Mouse (Mus musculus): ENCODE data around the gene Map2k4. TPM values are rescaled to one million over a fixed set of nuclear protein-coding genes. Genes with fewer than 3 reads are reported as not detected.

Map2k4 gene
- polyA plus RNA-seq, 1 experiment from 2014 or later = 62.3 TPM

DNA sequence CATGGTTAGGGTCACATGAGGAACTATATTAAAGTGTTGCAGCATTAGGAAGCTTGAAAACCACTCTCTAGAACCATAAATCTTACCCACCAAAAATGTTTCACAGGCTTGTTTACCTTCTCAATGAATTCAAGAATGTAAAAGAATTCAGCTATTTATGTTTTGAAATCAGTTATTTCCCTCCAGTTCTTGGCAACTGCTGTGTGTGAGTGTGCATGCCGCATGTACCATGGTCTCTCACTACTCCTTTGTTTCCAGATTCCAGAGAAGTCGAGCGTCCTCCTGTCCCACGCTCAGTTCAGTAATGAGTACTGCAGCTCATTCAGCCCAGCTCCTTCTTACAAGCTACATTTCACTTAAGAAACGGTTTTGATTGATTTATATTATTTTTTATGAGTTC is 47.3 kb downstream of the Map2k4 start:
- no peak for ATAC-seq (ENCODE audit: extremely low read depth, insufficient number of reproducible peaks, low FRiP score, low TSS enrichment)
- peaks cover 37% of the 10 kb centered on the region for H3K4me1 ChIP-seq
- no peak overlapping the region for H3K27ac ChIP-seq (replicated peaks)
- peaks cover 9% of the 10 kb centered on the region; the same call in 1 of the 2 replicates for H3K36me3 ChIP-seq
- no peaks in the 10 kb centered on the region for H3K27me3 ChIP-seq (replicated peaks)
- no peak overlapping the region for H3K4me2 ChIP-seq
- H3K4me3 ChIP-seq = no peak overlapping the region
- H3K9ac ChIP-seq = no peak overlapping the region
- WGBS = 81% methylated on average over 5 of the region's 5 CpGs
- H3K9me3 ChIP-seq = no peaks in the 10 kb centered on the region

DNA sequence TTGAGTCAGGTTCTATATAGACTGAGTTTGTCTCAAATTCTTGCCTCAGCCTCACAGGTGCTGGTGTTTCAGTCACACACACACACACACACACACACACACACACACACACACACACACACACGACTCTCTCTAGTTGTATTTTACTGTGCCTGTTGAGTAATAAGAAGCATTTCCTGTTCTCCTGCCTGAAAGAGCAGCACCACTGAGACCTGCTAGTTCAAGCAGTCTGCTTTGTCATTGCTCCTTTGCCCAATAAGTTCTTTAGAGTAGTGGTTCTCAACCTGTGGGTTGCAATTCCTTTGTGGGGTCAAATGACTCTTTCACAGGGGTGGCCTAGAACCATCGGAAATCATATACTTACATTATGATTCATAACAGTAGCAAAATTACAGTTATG is 47.7 kb downstream of the Map2k4 start:
- Histone ChIP-seq H3K9ac (no peak overlapping the region), H3K4me2 (no peak overlapping the region), H3K36me3 (peaks cover 9% of the 10 kb centered on the region; the same call in 1 of the 2 replicates), H3K4me3 (no peak overlapping the region), H3K27ac (replicated peaks) (no peak overlapping the region), H3K9me3 (no peaks in the 10 kb centered on the region), H3K4me1 (peaks cover 37% of the 10 kb centered on the region), H3K27me3 (replicated peaks) (no peaks in the 10 kb centered on the region)
- 63% methylated on average over 2 of the region's 2 CpGs for WGBS
- ATAC-seq (ENCODE audit: extremely low read depth, insufficient number of reproducible peaks, low FRiP score, low TSS enrichment) = no peak

DNA sequence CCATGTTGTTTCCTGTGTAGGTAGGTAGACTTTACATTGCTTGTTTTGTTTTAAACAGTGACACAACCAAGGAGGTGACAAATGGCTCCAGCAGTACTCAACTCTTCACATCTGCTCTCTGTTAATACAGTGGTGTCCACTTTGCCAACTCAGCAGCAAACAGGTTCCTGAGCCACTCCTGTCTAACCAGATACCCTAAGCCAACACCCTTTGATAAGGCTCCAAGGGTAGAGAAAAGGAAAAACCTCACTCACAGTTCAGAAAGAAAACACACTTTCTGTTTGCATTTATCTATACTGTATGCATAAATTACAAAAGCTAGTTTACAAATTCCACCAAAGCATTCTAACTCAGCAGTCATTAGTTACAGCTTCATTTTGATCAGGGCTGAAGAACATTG is 48.2 kb downstream of the Map2k4 start:
- no peak overlapping the region for H3K4me3 ChIP-seq
- no peak overlapping the region for H3K27ac ChIP-seq (replicated peaks)
- peaks cover 13% of the 10 kb centered on the region; the same call in 1 of the 2 replicates for H3K36me3 ChIP-seq
- no peak for ATAC-seq (ENCODE audit: extremely low read depth, insufficient number of reproducible peaks, low FRiP score, low TSS enrichment)
- no peaks in the 10 kb centered on the region for H3K9me3 ChIP-seq
- no peak overlapping the region for H3K9ac ChIP-seq
- no peaks in the 10 kb centered on the region for H3K27me3 ChIP-seq (replicated peaks)
- H3K4me1 ChIP-seq = peaks cover 42% of the 10 kb centered on the region
- no peak overlapping the region for H3K4me2 ChIP-seq

DNA sequence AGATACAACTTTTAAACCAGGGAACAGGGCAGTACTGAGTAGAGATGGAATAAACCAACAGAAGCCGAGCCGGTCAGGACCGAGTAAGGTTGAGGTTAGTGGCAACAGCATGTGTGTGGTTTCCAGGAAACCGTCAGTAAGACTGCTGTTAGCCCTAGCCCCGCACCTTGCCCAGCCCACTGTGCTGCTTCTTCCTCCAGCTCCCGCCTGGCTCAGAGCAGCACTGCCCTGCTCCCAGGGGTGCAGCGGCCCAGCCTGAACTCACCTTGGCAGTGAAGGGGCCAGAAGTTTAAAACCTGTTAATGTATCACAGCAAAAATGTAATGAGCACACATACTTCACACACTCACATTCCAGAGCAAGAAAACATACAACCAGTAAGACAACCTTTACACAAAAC is 53.4 kb downstream of the Map2k4 start:
- Histone ChIP-seq H3K27me3 (replicated peaks) (no peaks in the 10 kb centered on the region), H3K9me3 (no peaks in the 10 kb centered on the region), H3K4me3 (no peak overlapping the region), H3K4me1 (peaks cover 68% of the 10 kb centered on the region), H3K27ac (replicated peaks) (no peak overlapping the region), H3K36me3 (peaks cover 19% of the 10 kb centered on the region), H3K4me2 (no peak overlapping the region), H3K9ac (no peak overlapping the region)
- ATAC-seq (ENCODE audit: extremely low read depth, insufficient number of reproducible peaks, low FRiP score, low TSS enrichment) = no peak
- WGBS = 73% methylated on average over 7 of the region's 7 CpGs

DNA sequence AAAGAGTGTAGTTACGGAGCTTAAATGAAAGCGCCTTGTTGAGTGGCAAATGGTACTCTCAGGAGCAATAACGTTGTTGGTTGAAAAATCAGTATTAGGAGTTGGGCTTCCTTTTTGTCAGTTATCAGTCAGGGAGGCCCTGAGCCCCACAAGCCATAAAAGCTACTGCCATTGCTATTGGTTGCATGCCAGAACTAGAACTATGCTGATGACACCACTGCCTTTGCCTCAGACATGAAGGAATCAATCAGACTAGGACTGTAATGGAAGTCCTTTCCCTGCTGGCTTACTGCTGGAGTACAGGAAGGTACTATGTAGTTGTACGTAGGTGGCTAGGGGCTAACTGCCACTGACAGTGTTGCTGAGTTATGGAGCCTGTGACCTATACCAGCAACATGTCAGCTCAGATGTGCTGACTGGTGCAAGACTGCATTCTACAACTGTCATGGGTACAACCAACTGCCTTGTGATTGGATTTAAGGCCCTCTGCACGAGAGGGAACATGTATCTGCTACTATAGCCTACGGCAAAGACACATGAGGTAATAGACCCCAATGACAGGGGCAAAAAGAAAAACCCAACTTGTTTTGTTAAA is 58.4 kb downstream of the Map2k4 start:
- H3K27me3 ChIP-seq (replicated peaks) = no peaks in the 10 kb centered on the region
- ATAC-seq (ENCODE audit: extremely low read depth, insufficient number of reproducible peaks, low FRiP score, low TSS enrichment) = no peak
- H3K9ac ChIP-seq = no peak overlapping the region
- WGBS = 85% methylated on average over 6 of the region's 6 CpGs
- no peak overlapping the region for H3K4me3 ChIP-seq
- no peak overlapping the region for H3K4me2 ChIP-seq
- H3K9me3 ChIP-seq = no peaks in the 10 kb centered on the region
- no peak overlapping the region for H3K27ac ChIP-seq (replicated peaks)
- peaks cover 36% of the 10 kb centered on the region for H3K36me3 ChIP-seq
- H3K4me1 ChIP-seq = peaks cover 45% of the 10 kb centered on the region

DNA sequence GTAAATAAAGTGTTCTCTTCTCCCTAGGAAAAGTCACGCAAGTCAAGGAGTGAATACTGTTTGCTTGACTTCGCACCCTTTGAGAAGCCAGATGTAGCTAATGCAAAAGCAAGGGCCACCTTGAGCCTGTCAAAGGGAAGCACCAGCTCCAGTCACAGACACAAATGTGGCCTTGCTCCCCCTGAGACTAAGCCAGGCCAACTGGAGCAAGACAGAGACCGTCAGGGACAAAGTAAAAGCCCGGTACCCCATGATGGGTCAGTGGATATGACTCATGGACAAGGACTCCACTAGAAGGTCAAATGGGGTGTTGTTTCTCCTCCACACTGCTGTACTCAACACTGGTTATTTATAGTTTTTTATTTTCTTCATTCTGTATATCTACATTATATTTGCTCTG is 59.2 kb downstream of the Map2k4 start:
- no peak for ATAC-seq (ENCODE audit: extremely low read depth, insufficient number of reproducible peaks, low FRiP score, low TSS enrichment)
- H3K27ac ChIP-seq (replicated peaks) = no peak overlapping the region
- H3K4me2 ChIP-seq = no peak overlapping the region
- H3K27me3 ChIP-seq (replicated peaks) = no peaks in the 10 kb centered on the region
- no peak overlapping the region for H3K4me3 ChIP-seq
- H3K36me3 ChIP-seq = peaks cover 41% of the 10 kb centered on the region
- H3K9ac ChIP-seq = no peak overlapping the region
- WGBS = 80% methylated on average over 4 of the region's 4 CpGs
- peaks cover 37% of the 10 kb centered on the region for H3K4me1 ChIP-seq
- no peaks in the 10 kb centered on the region for H3K9me3 ChIP-seq

DNA sequence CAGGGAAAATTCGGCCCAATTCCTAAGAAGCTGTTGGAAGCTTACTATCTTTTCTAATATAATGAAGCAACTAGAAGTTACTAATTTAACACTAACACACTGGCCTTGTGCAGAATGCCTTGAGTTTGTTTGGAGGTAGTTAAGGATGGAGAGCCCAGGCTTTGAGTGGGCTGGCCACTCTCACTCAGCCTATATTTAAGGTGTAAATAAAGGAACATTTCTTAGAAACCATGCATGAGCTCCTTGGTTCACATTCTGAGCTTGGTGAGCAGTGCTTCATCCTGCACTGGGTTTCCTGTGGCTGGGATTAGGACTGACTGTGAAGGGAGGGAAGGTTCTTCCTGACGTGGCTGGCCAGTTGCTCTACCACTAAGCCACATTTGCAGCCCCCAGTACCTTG is 64.4 kb downstream of the Map2k4 start:
- Histone ChIP-seq H3K9me3 (no peaks in the 10 kb centered on the region), H3K27me3 (replicated peaks) (no peaks in the 10 kb centered on the region), H3K4me2 (no peak overlapping the region), H3K9ac (no peak overlapping the region), H3K36me3 (peaks cover 35% of the 10 kb centered on the region), H3K4me1 (0 out of 2 replicates have a peak, but pooled peaks cover 3% of the 10 kb centered on the region), H3K4me3 (no peak overlapping the region), H3K27ac (replicated peaks) (no peak overlapping the region)
- WGBS = 87% methylated on average over 2 of the region's 2 CpGs
- no peak for ATAC-seq (ENCODE audit: extremely low read depth, insufficient number of reproducible peaks, low FRiP score, low TSS enrichment)

DNA sequence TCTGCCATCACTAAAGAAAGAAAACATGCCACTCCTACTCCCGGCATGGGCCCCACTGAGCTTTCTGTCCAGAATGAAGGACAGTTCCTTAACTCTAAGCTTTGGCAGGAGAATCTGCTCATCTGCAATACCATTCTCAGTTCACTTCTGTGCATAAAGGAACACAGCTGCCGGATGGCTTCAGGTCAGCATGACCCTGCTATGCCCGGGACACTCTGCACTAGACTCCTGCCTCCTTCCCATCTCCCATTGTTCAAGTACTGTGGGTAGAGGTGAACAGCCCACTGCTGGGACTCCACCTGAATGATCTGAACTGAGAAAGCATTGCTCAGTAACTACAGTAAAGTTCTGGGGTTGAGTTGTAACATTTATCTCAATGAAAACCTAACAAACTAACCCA is 66.5 kb downstream of the Map2k4 start:
- H3K27ac ChIP-seq (replicated peaks) = no peak overlapping the region
- H3K36me3 ChIP-seq = peaks cover 36% of the 10 kb centered on the region
- no peak overlapping the region for H3K4me2 ChIP-seq
- 74% methylated on average over 3 of the region's 3 CpGs for WGBS
- no peaks in the 10 kb centered on the region for H3K4me1 ChIP-seq
- no peak overlapping the region for H3K4me3 ChIP-seq
- ATAC-seq (ENCODE audit: extremely low read depth, insufficient number of reproducible peaks, low FRiP score, low TSS enrichment) = no peak
- H3K9ac ChIP-seq = no peak overlapping the region
- no peaks in the 10 kb centered on the region for H3K27me3 ChIP-seq (replicated peaks)
- H3K9me3 ChIP-seq = no peaks in the 10 kb centered on the region

DNA sequence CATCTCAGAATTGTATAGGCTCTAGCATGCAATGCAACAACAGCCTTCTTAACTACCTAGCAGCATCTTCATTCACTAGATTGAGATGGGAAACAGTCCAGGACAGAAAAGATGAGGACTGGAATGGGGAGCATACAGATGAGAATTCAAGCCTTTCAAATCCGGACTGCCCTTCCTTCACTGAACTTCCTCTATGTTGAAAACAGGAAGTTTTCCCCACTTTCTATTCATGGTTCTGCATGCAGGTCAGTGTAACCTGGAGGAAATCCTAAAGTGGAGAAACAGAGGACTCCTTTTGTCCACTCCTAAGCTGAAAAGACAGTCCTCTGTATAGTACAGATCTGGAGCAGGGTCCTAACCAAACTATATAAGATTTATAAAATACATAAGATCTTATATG is 68.1 kb downstream of the Map2k4 start:
- ATAC-seq (ENCODE audit: extremely low read depth, insufficient number of reproducible peaks, low FRiP score, low TSS enrichment) = no peak
- H3K9ac ChIP-seq = no peak overlapping the region
- H3K27ac ChIP-seq (replicated peaks) = no peak overlapping the region
- no peaks in the 10 kb centered on the region for H3K9me3 ChIP-seq
- peaks cover 6% of the 10 kb centered on the region for H3K4me1 ChIP-seq
- WGBS = 70% methylated on average over 1 of the region's 1 CpGs
- H3K27me3 ChIP-seq (replicated peaks) = no peaks in the 10 kb centered on the region
- no peak overlapping the region for H3K4me3 ChIP-seq
- H3K36me3 ChIP-seq = peaks cover 34% of the 10 kb centered on the region
- no peak overlapping the region for H3K4me2 ChIP-seq

DNA sequence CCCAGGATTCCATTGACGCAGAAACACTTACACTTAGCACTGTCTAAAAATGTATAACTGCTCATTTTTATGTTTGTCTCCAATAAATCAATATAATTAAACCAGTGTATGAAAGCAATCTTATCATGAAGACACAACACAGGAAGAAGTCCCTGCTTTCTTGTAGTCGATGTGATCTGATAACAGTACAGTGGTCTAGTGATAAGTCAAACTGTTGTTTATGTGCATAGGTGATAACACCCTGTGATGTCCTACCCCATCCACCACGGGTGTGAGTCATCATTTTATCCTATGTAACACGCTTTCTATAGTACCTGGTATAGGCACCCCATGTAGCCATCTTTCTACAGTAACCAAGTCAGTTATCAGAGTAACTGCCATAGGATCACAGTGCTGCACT is 74.3 kb downstream of the Map2k4 start:
- no peaks in the 10 kb centered on the region for H3K9me3 ChIP-seq
- peaks cover 27% of the 10 kb centered on the region for H3K36me3 ChIP-seq
- no peak overlapping the region for H3K9ac ChIP-seq
- no peak overlapping the region for H3K4me2 ChIP-seq
- ATAC-seq (ENCODE audit: extremely low read depth, insufficient number of reproducible peaks, low FRiP score, low TSS enrichment) = no peak
- peaks cover 6% of the 10 kb centered on the region for H3K4me1 ChIP-seq
- no peak overlapping the region for H3K4me3 ChIP-seq
- no peak overlapping the region for H3K27ac ChIP-seq (replicated peaks)
- H3K27me3 ChIP-seq (replicated peaks) = no peaks in the 10 kb centered on the region
- 68% methylated on average over 4 of the region's 4 CpGs for WGBS

DNA sequence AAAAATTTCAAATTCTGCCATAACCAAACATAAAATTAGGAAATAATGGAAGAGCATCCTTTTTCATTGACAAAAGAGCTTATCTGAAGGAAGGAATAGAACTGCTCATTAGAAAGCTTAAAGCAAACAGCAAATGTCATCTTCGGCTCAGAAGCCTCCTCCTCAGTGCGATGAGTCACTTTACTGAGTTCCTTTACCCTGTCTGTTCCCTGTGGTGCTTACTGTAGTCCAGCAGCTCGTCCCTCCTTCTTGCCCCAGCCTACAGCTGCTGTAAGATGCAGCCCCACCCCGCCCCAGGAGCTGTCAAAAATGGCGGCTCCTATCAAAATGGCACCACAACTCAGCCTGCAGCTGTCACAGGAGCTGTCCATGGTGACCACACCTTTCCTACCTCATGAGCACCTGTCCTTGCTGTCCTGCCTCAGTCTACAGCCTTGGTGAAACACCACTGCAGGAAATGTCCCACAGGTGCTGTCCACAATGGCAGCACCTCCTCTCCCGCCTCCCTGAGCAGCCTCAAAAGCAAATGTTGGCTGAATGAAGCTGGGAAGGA is 75.3 kb downstream of the Map2k4 start:
- no peak overlapping the region for H3K4me3 ChIP-seq
- no peak overlapping the region for H3K4me2 ChIP-seq
- peaks cover 6% of the 10 kb centered on the region for H3K4me1 ChIP-seq
- no peak for ATAC-seq (ENCODE audit: extremely low read depth, insufficient number of reproducible peaks, low FRiP score, low TSS enrichment)
- H3K9ac ChIP-seq = no peak overlapping the region
- WGBS = 84% methylated on average over 6 of the region's 6 CpGs
- no peaks in the 10 kb centered on the region for H3K9me3 ChIP-seq
- no peaks in the 10 kb centered on the region for H3K27me3 ChIP-seq (replicated peaks)
- peaks cover 32% of the 10 kb centered on the region for H3K36me3 ChIP-seq
- no peak overlapping the region for H3K27ac ChIP-seq (replicated peaks)

DNA sequence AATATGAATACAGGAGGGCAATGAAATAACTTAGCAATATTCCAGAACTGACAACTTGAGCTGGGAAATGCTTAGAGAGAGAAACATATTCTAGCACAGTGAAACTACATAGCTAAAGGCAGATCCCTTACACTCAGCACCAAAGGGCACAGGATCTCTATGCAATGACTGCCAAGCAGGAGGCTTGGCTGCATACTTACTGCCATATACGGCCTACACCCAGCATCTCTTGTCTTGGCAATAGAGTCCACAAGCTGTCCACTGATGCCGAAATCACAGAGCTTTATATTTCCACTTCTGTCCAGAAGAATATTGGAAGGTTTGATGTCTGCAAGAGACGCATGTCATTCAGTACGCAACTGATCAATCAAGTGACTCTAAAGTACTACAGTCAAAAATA is 81.3 kb downstream of the Map2k4 start:
- Histone ChIP-seq H3K9me3 (no peaks in the 10 kb centered on the region), H3K4me3 (no peak overlapping the region), H3K4me1 (no peaks in the 10 kb centered on the region), H3K27ac (replicated peaks) (no peak overlapping the region), H3K36me3 (peaks cover 47% of the 10 kb centered on the region), H3K4me2 (no peak overlapping the region), H3K27me3 (replicated peaks) (no peaks in the 10 kb centered on the region), H3K9ac (no peak overlapping the region)
- 96% methylated on average over 4 of the region's 4 CpGs for WGBS
- no peak for ATAC-seq (ENCODE audit: extremely low read depth, insufficient number of reproducible peaks, low FRiP score, low TSS enrichment)
